Mouse (Mus musculus) liver, embryonic 16.5 days (tissue): ENCODE data around the gene Mgll. TPM values are rescaled to one million over a fixed set of nuclear protein-coding genes. Genes with fewer than 3 reads are reported as not detected.

Experiments used
- ATAC-seq: fragments of 200-750 bp; cut with Nextera tagmentation; 2 replicates; pipeline ENCODE4 v1.8.0; 2017; ENCODE audit warnings: low read depth, mild to moderate bottlenecking, moderate number of reproducible peaks, moderate library complexity
- H3K27ac ChIP-seq: fragments of 300-500 bp; sonication (generic); 2 replicates; pipeline ENCODE4 v1.5.1; 2014; ENCODE audit warnings: mild to moderate bottlenecking, low read length
- H3K27me3 ChIP-seq: fragments of 300-500 bp; sonication (generic); 2 replicates; pipeline ENCODE4 v1.6.1; 2014; ENCODE audit warnings: low read depth, low read length, mixed read lengths; ENCODE audit not compliant: control insufficient read depth, insufficient read depth
- H3K36me3 ChIP-seq: fragments of 300-500 bp; sonication (generic); 2 replicates; pipeline ENCODE4 v1.6.1; 2014; ENCODE audit warnings: mild to moderate bottlenecking; ENCODE audit not compliant: control insufficient read depth, insufficient read depth
- H3K4me1 ChIP-seq: fragments of 300-500 bp; sonication (generic); 2 replicates; pipeline ENCODE4 v1.6.1; 2014; ENCODE audit warnings: low read depth, low read length, mixed read lengths; ENCODE audit not compliant: control insufficient read depth
- H3K4me2 ChIP-seq: fragments of 300-500 bp; sonication (generic); 2 replicates; pipeline ENCODE4 v1.6.1; 2014; ENCODE audit warnings: low read depth, low read length, mixed read lengths
- H3K4me3 ChIP-seq: fragments of 300-500 bp; sonication (generic); 2 replicates; pipeline ENCODE4 v1.5.1; 2014; ENCODE audit warnings: low read depth, mild to moderate bottlenecking, low read length
- H3K9ac ChIP-seq: fragments of 300-500 bp; sonication (generic); 2 replicates; pipeline ENCODE4 v1.6.1; 2014; ENCODE audit warnings: low read depth, low read length
- H3K9me3 ChIP-seq: fragments of 300-500 bp; sonication (generic); replicated peaks from 2 replicates; pipeline ENCODE4 v1.6.1; 2016; ENCODE audit warnings: low read length; ENCODE audit not compliant: control insufficient read depth
- WGBS: fragments of 180-500 bp; shearing (Covaris S2); extraction: QIAGEN DNeasy Blood & Tissue Kit; methylation state at CpG from one replicate; pipeline ENCODE4 v1.1.7; 2014; ENCODE audit not compliant: insufficient replicate concordance; 5-methylcytosine and 5-hydroxymethylcytosine counted together
- polyA plus RNA-seq: library from polyadenylated mRNA; unstranded; fragments of >200 nt; fragmentation: Nextera tagmentation; extraction: Ambion mirVana; gene quantifications from 2 replicates; pipeline ENCODE4 v1.2.1, GENCODE M21; 2015

The Mgll gene
- polyA plus RNA-seq, 1 experiment from 2014 or later: 62.3 TPM

DNA sequence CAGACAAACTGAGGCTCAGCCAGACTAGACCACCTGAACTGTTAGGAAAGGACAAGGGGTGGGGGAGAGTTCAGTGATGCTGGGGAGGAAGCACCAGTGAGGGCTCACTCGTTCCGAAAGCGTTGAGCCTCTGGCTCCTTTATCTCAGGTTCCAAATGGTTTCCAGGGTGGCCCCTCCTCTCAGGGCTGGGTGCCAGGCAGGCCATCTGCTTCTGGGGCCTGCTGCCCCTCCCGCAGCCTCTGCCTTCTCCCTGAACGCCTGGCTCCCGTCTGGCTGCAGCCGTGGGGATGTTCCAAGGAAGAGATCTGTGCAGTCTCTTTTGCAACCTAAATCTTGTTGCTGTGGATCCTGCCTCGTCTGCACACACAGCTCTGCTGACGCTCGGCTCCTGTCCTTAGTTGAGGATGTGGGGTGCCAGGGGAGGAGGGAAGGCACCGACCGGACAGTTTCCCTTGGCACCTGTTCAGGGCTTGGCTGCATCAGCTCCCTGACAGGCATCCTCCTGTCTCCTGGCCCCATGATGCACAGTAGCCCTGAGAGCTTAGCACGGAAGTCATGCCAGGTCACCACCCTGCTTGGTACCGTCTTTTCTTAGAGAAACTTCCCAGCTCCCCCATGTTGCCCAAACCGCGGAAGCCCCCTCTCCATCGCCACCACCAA, 35.7 kb downstream of the Mgll start:
- peak; percentile 81 for ATAC-seq
- peak overlapping the region; percentile 98 for H3K27ac ChIP-seq
- no peaks in the 10 kb centered on the region for H3K9me3 ChIP-seq
- peak overlapping the region; percentile 71 for H3K9ac ChIP-seq
- H3K4me1 ChIP-seq: peaks cover 92% of the 10 kb centered on the region
- H3K4me3 ChIP-seq: peak overlapping the region; percentile 48
- WGBS: 45% methylated on average over 17 of the region's 17 CpGs
- H3K27me3 ChIP-seq: no peaks in the 10 kb centered on the region
- peak overlapping the region; percentile 78 for H3K4me2 ChIP-seq
- H3K36me3 ChIP-seq: peaks cover 4% of the 10 kb centered on the region; the same call in 1 of the 2 replicates

DNA sequence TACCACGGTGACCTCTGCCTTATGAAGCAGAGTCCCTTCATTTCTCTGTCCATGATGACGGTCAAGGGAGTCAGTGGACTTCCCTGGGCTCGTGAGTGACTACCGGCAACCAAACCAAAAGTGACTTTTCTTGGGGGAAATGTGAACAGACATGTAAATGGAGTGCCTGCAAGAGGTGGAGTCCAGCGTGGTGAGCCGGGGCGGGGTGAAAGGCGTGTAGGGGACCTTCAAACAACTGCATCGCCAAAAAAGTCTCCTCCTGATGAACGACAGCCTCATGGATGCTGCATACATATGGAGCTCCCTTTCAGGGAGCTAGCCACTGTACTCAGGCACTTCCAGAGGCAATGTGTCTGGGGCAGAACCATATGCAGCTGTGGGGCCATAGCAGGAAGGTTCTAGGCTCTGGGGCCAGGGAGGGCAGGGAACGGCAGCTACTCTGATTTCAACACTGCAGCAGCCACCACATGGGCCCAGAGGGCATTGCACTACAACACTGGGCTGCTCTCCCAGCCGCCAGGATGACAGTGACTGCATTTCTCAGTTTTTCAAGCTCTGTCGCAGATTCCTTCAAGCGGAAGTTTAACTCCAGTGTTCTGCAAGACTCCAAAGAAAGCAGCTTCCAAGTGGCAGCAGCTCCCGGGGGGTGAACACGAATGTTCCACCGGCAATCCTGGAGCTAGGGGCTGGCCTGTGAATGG, 36.9 kb downstream of the Mgll start:
- Histone ChIP-seq H3K4me1 (peaks cover 82% of the 10 kb centered on the region), H3K27ac (peak overlapping the region; percentile 98), H3K4me3 (no peak overlapping the region), H3K36me3 (peaks cover 12% of the 10 kb centered on the region), H3K9me3 (no peaks in the 10 kb centered on the region), H3K27me3 (no peaks in the 10 kb centered on the region), H3K4me2 (peak overlapping the region; percentile 78), H3K9ac (peak overlapping the region; percentile 70)
- ATAC-seq: no peak
- 61% methylated on average over 17 of the region's 17 CpGs for WGBS

DNA sequence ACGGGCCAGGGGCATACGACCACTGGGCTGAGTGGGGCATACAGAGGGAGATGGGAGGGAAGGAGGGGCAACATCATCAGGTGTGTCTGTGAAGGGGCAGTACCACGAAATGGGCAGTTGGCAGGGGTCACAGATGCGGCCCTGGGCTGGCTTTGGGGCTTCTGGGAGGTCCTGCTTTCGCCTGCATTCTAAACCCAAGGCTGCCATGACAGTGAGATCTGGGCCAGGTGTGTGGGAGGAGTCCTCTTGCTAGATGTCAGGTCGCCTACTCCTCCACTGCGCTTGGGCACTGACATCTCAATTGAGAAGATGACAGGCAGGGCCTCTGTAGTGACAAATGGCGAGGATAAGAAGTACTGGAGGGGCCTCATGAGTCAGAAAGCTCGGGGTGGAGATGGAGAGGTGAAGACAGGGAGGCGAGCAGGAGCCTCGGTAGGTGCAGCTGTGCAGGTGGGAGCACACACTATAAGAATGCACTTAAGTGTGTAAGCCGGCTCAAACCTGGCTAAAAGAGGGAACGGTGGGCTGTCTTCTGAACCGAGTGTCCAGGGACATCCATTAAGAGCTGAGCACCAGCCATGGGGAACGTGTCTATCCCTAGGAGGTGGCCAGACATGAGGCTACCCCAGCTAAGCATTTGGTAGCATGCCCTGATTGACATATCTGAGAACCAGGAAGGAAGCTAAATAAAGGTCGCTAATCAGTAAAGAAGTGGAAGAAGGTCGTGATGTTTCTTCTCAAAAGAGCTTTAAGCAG, 37.6 kb downstream of the Mgll start:
- ATAC-seq: no peak
- Histone ChIP-seq H3K4me3 (no peak overlapping the region), H3K27me3 (no peaks in the 10 kb centered on the region), H3K4me2 (no peak overlapping the region), H3K4me1 (peaks cover 74% of the 10 kb centered on the region), H3K9ac (peak overlapping the region; percentile 35; the same call in 1 of the 2 replicates), H3K9me3 (no peaks in the 10 kb centered on the region), H3K36me3 (peaks cover 19% of the 10 kb centered on the region), H3K27ac (peak overlapping the region; percentile 43)
- WGBS: 55% methylated on average over 17 of the region's 17 CpGs

DNA sequence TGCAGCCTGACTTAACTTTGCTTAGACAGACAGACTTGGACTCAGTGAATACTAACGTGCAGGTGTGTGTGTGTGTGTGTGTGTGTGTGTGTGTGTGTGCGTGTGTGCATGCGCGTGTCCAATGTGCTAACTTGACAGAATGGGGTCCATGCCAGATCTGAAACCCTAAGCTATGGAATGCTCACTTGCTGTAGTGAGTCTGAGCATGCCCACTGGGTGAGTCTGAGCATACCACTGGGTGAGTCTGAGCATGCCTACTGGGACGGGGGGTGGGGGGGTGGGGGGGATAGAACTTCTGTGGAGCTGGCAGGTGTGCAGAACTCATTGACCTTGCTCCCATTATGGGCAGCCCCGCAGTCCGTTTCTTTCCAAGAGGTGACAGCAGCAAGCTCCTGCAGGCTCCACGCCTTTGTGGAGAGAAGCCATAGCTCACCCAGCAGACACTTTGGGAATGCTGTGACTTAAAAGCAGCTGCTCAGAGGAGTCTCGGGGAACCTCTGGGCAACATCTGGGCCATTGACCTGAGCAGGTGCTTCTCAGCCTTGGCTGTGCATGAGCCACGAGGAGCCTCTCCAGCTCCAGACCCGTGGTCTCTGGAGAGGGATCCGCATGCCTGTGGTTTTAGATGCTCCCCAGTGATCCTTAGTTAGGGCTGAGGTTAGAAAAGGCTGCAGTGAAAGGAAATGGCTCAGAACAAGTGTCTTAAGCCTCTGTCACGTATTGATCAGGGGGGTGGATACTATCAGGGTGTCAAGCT, 38.4 kb downstream of the Mgll start:
- Histone ChIP-seq H3K27me3 (no peaks in the 10 kb centered on the region), H3K9me3 (no peaks in the 10 kb centered on the region), H3K9ac (no peak overlapping the region), H3K4me1 (peaks cover 67% of the 10 kb centered on the region), H3K4me3 (no peak overlapping the region), H3K27ac (peak overlapping the region; percentile 43; the same call in 1 of the 2 replicates), H3K4me2 (no peak overlapping the region), H3K36me3 (peaks cover 19% of the 10 kb centered on the region)
- ATAC-seq: no peak
- 71% methylated on average over 13 of the region's 13 CpGs for WGBS

DNA sequence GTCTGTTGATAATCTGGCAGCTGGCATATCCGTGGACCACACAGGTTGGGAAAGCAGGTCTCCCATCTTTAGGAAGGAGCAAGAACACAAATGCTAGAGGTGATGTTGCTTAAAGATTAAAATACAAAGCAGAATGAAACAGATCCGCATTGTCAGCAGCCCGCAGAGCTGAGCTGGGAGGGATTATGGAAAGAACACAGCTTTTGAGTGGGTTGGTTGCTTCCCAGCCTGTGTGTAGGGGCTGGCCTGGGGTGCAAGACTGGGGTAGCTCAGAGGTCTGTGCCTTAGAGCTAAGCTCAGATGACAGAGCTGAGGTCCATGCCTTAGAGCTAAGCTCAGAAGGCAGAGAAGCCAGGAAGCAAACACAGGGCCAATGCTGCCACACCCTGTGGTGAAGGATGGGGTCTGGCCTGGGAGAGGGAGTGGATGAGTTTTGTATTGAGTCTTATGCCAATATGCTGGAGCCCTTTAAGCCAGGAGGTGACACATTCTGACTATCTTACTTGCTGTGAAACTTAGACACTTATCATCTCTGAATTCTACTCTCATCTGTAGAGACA, 39.4 kb downstream of the Mgll start:
- no peak for ATAC-seq
- peaks cover 19% of the 10 kb centered on the region for H3K36me3 ChIP-seq
- H3K9me3 ChIP-seq: no peaks in the 10 kb centered on the region
- H3K27me3 ChIP-seq: no peaks in the 10 kb centered on the region
- H3K4me1 ChIP-seq: peaks cover 60% of the 10 kb centered on the region
- 88% methylated on average over 3 of the region's 3 CpGs for WGBS
- H3K4me2 ChIP-seq: no peak overlapping the region
- peak overlapping the region; percentile 72; the same call in 1 of the 2 replicates for H3K27ac ChIP-seq
- 0 out of 2 replicates have a peak overlapping the region, but pooled peaks have one; percentile 32 for H3K9ac ChIP-seq
- no peak overlapping the region for H3K4me3 ChIP-seq

DNA sequence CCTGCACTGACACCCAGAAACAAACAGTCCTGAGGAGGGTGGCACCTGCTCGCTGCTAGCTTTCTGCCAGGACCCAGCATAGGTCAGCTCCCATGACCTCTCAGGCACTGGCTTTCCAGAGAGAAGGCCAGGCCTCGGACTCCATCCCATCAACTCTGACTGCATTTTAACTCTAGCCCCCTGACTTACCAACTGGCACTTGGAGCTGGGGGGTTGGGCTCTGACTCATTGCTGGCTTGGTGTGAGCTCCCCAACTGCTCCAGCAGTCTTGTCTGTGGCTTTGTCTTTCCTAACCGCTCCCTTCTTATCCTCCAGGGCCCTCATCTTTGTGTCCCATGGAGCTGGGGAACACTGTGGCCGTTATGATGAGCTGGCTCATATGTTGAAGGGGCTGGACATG, 40.1 kb downstream of the Mgll start:
- H3K9me3 ChIP-seq: no peaks in the 10 kb centered on the region
- 74% methylated on average over 4 of the region's 4 CpGs for WGBS
- peak overlapping the region; percentile 72 for H3K27ac ChIP-seq

DNA sequence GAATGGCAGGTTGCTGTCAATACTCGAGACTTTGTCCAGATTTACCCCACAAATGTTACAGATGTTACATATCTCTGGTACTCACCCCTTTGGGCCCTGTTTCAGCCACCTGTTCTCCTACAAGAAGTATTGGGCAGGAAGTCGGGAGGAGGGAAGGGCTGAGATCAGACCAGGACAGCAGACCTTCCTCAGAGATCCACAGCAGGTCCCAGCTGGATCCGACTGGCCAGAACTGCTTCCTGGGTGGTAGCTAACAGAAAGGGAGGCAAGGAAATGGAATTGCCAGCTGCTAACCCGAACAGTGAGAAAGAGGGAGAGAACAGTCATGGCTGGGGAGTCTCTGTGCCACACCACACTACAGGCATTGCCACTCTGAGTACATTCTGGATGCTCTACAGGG, 43.5 kb downstream of the Mgll start:
- 75% methylated on average over 4 of the region's 4 CpGs for WGBS
- H3K4me2 ChIP-seq: no peak overlapping the region
- H3K27me3 ChIP-seq: no peaks in the 10 kb centered on the region
- no peak for ATAC-seq
- no peak overlapping the region for H3K27ac ChIP-seq
- H3K9me3 ChIP-seq: no peaks in the 10 kb centered on the region
- no peak overlapping the region for H3K9ac ChIP-seq
- no peak overlapping the region for H3K4me3 ChIP-seq
- peaks cover 22% of the 10 kb centered on the region for H3K4me1 ChIP-seq
- peaks cover 19% of the 10 kb centered on the region for H3K36me3 ChIP-seq

More for the DNA sequence above, 40.1 kb downstream of the Mgll start:
- Histone ChIP-seq H3K4me3 (no peak overlapping the region), H3K27me3 (no peaks in the 10 kb centered on the region), H3K9ac (peak overlapping the region; percentile 6; the same call in 1 of the 2 replicates), H3K4me1 (peaks cover 56% of the 10 kb centered on the region), H3K4me2 (no peak overlapping the region), H3K36me3 (peaks cover 19% of the 10 kb centered on the region)
- no peak for ATAC-seq

DNA sequence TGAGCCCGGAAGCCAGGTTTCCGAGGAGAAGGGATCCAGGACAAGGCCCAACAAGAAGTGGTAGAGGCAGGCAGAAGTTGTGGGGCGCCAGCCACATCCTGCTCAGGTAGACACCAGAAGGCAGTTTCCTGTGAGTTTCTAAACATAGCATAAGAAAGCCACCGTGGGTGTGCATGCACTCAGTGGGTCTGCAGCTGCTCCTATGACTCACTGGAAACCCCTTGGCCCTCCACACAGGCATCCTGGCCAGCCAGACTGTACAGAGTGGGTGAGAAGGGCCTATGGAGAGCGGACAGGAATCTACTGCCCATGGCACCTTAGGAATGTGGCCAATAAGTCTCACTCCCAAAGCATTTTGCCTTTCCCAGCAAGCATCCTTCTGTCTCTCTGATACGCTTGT, 45.5 kb downstream of the Mgll start:
- no peaks in the 10 kb centered on the region for H3K27me3 ChIP-seq
- H3K9me3 ChIP-seq: no peaks in the 10 kb centered on the region
- no peak for ATAC-seq
- H3K4me3 ChIP-seq: no peak overlapping the region
- no peak overlapping the region for H3K4me2 ChIP-seq
- H3K27ac ChIP-seq: no peak overlapping the region
- WGBS: 73% methylated on average over 6 of the region's 6 CpGs
- H3K9ac ChIP-seq: no peak overlapping the region
- peaks cover 6% of the 10 kb centered on the region for H3K4me1 ChIP-seq
- peaks cover 17% of the 10 kb centered on the region for H3K36me3 ChIP-seq
